21 mouse cellular contexts compared by ENCODE assay signal in genomic region chr17:5063471-5064176, GRCm38 (mm10).
A peak's percentile ranks its signal among the peaks of the same experiment; 100 is the strongest.
DNase-seq lines count a peak whose midpoint lies in the region; ATAC-seq and TF ChIP-seq lines count a peak whose summit lies in the region.
"Had no signal": no experiment of that assay in that cellular context is flagged by ENCODE, and none has a peak within 500 bp of the region (broad histone marks: within the 10 kb centered on the region; RNA-seq: fewer than 3 reads in every experiment).

No protein-coding gene starts in this region.

- no peak for TF ChIP-seq CTCF in layer of hippocampus, adult 2 months (conservative IDR thresholded peaks at IDR 0.05)

- H3K4me3 ChIP-seq in layer of hippocampus, adult 2 months = no peak overlapping the region
- H3K4me3 ChIP-seq in macrophage (ENCODE audit: inconsistent target) = no peak overlapping the region
- H3K4me3 ChIP-seq: gastrocnemius, adult 2 months; heart, embryonic 13.5 days; hindbrain, embryonic 15.5 days; midbrain, embryonic 10.5 days; neural tube, embryonic 13.5 days had no signal

- H3K79me2 ChIP-seq in macrophage (ENCODE audit: inconsistent target) = peaks cover 94% of the 10 kb centered on the region

- no peak for DNase-seq in layer of hippocampus, adult 2 months (ENCODE audit: low spot score in 2 of 2)
- no peak for DNase-seq in layer of hippocampus, adult 11-12 months (ENCODE audit: low spot score)
- DNase-seq in T-cell, adult 2 months (ENCODE audit: low spot score) = peak; percentile 43
- DNase-seq in splenic B cell, adult 2 months (ENCODE audit: low read depth, low spot score) = peak; percentile 37
- no peak for DNase-seq in cerebellum, adult 18-20 months
- DNase-seq: adrenal gland, postnatal 10 days; cerebellum, adult 11 months; cerebellum, postnatal 36 days; gastrocnemius, adult 2 months; kidney, adult 2 months; kidney, postnatal 36 days; lung, adult 18-20 months; lung, postnatal 14 days; thymus, postnatal 14 days had no signal

- H3K36me3 ChIP-seq in macrophage (ENCODE audit: inconsistent target) = no peaks in the 10 kb centered on the region
- no peaks in the 10 kb centered on the region for H3K36me3 ChIP-seq in splenic B cell, adult 2 months (ENCODE audit: control insufficient read depth, insufficient read depth, low read length, poor library complexity, severe bottlenecking)
- H3K36me3 ChIP-seq: heart, embryonic 13.5 days; hindbrain, embryonic 15.5 days; midbrain, embryonic 10.5 days; neural tube, embryonic 13.5 days had no signal

- H3K27ac ChIP-seq in layer of hippocampus, adult 2 months = peak overlapping the region; percentile 79; the same call in 1 of the 2 replicates
- H3K27ac ChIP-seq in macrophage = peak overlapping the region; percentile 34
- H3K27ac ChIP-seq: gastrocnemius, adult 2 months; heart, embryonic 13.5 days; hindbrain, embryonic 15.5 days; midbrain, embryonic 10.5 days; neural tube, embryonic 13.5 days; stomach, postnatal 0 days had no signal

- WGBS in macrophage (ENCODE audit: missing documents) = 15% methylated on average over 7 of the region's 9 CpGs

- ATAC-seq in inflammation-experienced regulatory T-cells, adult 6 months = no peak

- no peaks in the 10 kb centered on the region for H3K27me3 ChIP-seq in splenic B cell, adult 2 months (ENCODE audit: control insufficient read depth, insufficient read depth, low read length, poor library complexity, severe bottlenecking)
- H3K27me3 ChIP-seq: heart, embryonic 13.5 days; hindbrain, embryonic 15.5 days; neural tube, embryonic 13.5 days had no signal

Comparison
In these comparisons a context has a peak if more than half of its experiments do, and no peak if none do; other contexts are left out.
1. DNase-seq: peak in T-cell, adult 2 months (single experiment) and splenic B cell, adult 2 months (single experiment); none in layer of hippocampus, adult 2 months (0 of 2), layer of hippocampus, adult 11-12 months (single experiment) and cerebellum, adult 18-20 months (0 of 2).